8 mouse cellular contexts compared by ENCODE assay signal in the genomic region with DNA sequence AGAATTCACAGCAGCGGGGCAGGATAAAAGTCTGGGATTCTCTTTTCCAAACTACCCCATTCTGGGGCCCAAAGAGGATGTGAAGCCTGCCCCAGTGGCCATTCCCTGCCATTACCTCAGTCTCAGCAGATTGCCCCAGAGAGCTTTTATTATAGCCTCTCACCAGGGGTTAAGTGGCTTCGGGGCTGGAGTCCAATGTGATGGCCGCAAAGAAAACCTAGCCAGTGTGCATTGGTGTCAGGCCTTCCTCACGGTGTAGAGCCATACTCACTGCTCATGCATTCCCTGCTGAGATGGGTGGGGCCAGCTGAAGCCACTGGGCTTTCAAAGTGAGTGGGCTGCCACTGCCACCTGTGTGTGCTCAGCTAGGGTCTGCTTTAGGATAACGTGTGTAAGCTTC.
A peak's percentile ranks its signal among the peaks of the same experiment; 100 is the strongest.
DNase-seq lines count a peak whose midpoint lies in the region; ATAC-seq and TF ChIP-seq lines count a peak whose summit lies in the region.

No protein-coding gene starts in this region.

- H3K27me3 ChIP-seq in forebrain, postnatal 0 days (ENCODE audit: insufficient read depth, low read length): no peaks in the 10 kb centered on the region
- H3K27me3 ChIP-seq in forebrain, embryonic 14.5 days (replicated peaks; ENCODE audit: control insufficient read depth, insufficient read depth, low read length): no peaks in the 10 kb centered on the region
- no peaks in the 10 kb centered on the region for H3K27me3 ChIP-seq in intestine, embryonic 15.5 days (replicated peaks)
- no peaks in the 10 kb centered on the region; the same call in 1 of the 2 replicates for H3K27me3 ChIP-seq in thymus, adult 2 months (ENCODE audit: control insufficient read depth, insufficient read depth, low read length)

- 26% methylated on average over 5 of the region's 5 CpGs for WGBS in forebrain, postnatal 0 days
- 23% methylated on average over 5 of the region's 5 CpGs for WGBS in forebrain, embryonic 14.5 days
- 28% methylated on average over 5 of the region's 5 CpGs for WGBS in intestine, embryonic 15.5 days
- 58% methylated on average over 5 of the region's 5 CpGs for WGBS in thymus, adult 2 months

- no peak overlapping the region for H3K9ac ChIP-seq in forebrain, postnatal 0 days
- H3K9ac ChIP-seq in forebrain, embryonic 14.5 days (ENCODE audit: low read length): no peak overlapping the region
- no peak overlapping the region for H3K9ac ChIP-seq in intestine, embryonic 15.5 days

- TF ChIP-seq POLR2A in thymus, adult 2 months (IDR thresholded peaks at IDR 0.05; ENCODE audit: control insufficient read depth, extremely low read depth, insufficient read depth, low read length, poor library complexity): no peak

- H3K4me3 ChIP-seq in forebrain, postnatal 0 days (ENCODE audit: low read depth, low read length): no peak overlapping the region
- no peak overlapping the region for H3K4me3 ChIP-seq in forebrain, embryonic 14.5 days (ENCODE audit: low read depth, low read length)
- no peak overlapping the region for H3K4me3 ChIP-seq in left cerebral cortex, adult 2 months
- H3K4me3 ChIP-seq in intestine, embryonic 15.5 days (replicated peaks): no peak overlapping the region
- no peak overlapping the region for H3K4me3 ChIP-seq in thymus, adult 2 months (ENCODE audit: control insufficient read depth, insufficient read depth, low read length)

- no peak for ATAC-seq in forebrain, postnatal 0 days
- no peak for ATAC-seq in forebrain, embryonic 14.5 days
- peak; percentile 64 for ATAC-seq in intestine, embryonic 15.5 days

- no peaks in the 10 kb centered on the region for H3K36me3 ChIP-seq in forebrain, postnatal 0 days (ENCODE audit: insufficient read depth)
- H3K36me3 ChIP-seq in forebrain, embryonic 14.5 days (ENCODE audit: control insufficient read depth, insufficient read depth, low read length): no peaks in the 10 kb centered on the region
- H3K36me3 ChIP-seq in intestine, embryonic 15.5 days: 0 out of 2 replicates have a peak, but pooled peaks cover 3% of the 10 kb centered on the region
- no peaks in the 10 kb centered on the region for H3K36me3 ChIP-seq in thymus, adult 2 months (ENCODE audit: control insufficient read depth, insufficient read depth, low read length)

- TF ChIP-seq CTCF in forebrain, postnatal 0 days (IDR thresholded peaks at IDR 0.05; ENCODE audit: low read depth): peak; percentile 41; the same call in 1 of the 2 replicates
- TF ChIP-seq CTCF in left cerebral cortex, adult 2 months (IDR thresholded peaks at IDR 0.05): peak; percentile 12; the same call in 1 of the 2 replicates
- no peak for TF ChIP-seq CTCF in thymus, adult 2 months (IDR thresholded peaks at IDR 0.05; ENCODE audit: borderline replicate concordance, control insufficient read depth, extremely low read depth, insufficient read depth, low read length, poor library complexity)

- H3K4me2 ChIP-seq in forebrain, postnatal 0 days (ENCODE audit: low read depth): no peak overlapping the region
- no peak overlapping the region for H3K4me2 ChIP-seq in forebrain, embryonic 14.5 days (ENCODE audit: low read length)
- H3K4me2 ChIP-seq in intestine, embryonic 15.5 days (replicated peaks): no peak overlapping the region

- peaks cover 16% of the 10 kb centered on the region; the same call in 1 of the 2 replicates for H3K4me1 ChIP-seq in forebrain, postnatal 0 days (ENCODE audit: insufficient read depth)
- H3K4me1 ChIP-seq in forebrain, embryonic 14.5 days (ENCODE audit: control insufficient read depth, insufficient read depth, low read length): peaks cover 36% of the 10 kb centered on the region
- H3K4me1 ChIP-seq in intestine, embryonic 15.5 days (replicated peaks): peaks cover 18% of the 10 kb centered on the region
- H3K4me1 ChIP-seq in thymus, adult 2 months (replicated peaks; ENCODE audit: control insufficient read depth, insufficient read depth, low read length): no peaks in the 10 kb centered on the region

- no peak for DNase-seq in forebrain, postnatal 0 days
- DNase-seq in forebrain, embryonic 14.5 days (ENCODE audit: low spot score): no peak
- no peak for DNase-seq in left cerebral cortex, adult 2 months (ENCODE audit: extremely low spot score in 1 of 2, low spot score in 2 of 2)
- DNase-seq in left cerebral cortex, adult 18-20 months (ENCODE audit: low spot score in 2 of 2): no peak
- DNase-seq in ES-CJ7 (ENCODE audit: low read depth, low spot score): peak; percentile 80
- DNase-seq in thymus, adult 2 months: no peak
- DNase-seq in adrenal gland, postnatal 14 days: no peak

- intact Hi-C loops in left cerebral cortex, adult 2 months (cut with DNase I): no loop called here

- H3K27ac ChIP-seq in forebrain, postnatal 0 days (ENCODE audit: low read depth, low read length): no peak overlapping the region
- no peak overlapping the region for H3K27ac ChIP-seq in forebrain, embryonic 14.5 days (ENCODE audit: low read depth, low read length)
- H3K27ac ChIP-seq in left cerebral cortex, adult 2 months: no peak overlapping the region
- no peak overlapping the region for H3K27ac ChIP-seq in intestine, embryonic 15.5 days
- H3K27ac ChIP-seq in thymus, adult 2 months (ENCODE audit: control insufficient read depth, insufficient read depth, low read length): no peak overlapping the region

- no peaks in the 10 kb centered on the region for H3K9me3 ChIP-seq in forebrain, postnatal 0 days (ENCODE audit: low read length)
- H3K9me3 ChIP-seq in forebrain, embryonic 14.5 days (replicated peaks; ENCODE audit: control insufficient read depth, low read length): no peaks in the 10 kb centered on the region
- no peaks in the 10 kb centered on the region for H3K9me3 ChIP-seq in intestine, embryonic 15.5 days
